Mouse (Mus musculus): ENCODE results near the gene Ceacam18. TPM values are rescaled to one million over a fixed set of nuclear protein-coding genes. Genes with fewer than 3 reads are reported as not detected.
A peak's percentile ranks its signal among the peaks of the same experiment; 100 is the strongest.
"Not testable (repeated sequence)": the region's sequence is repeated elsewhere in the genome, so short reads cannot be mapped to it uniquely, and the experiment has no call there.

The Ceacam18 gene
- polyA plus RNA-seq, 1 experiment, result not detected

DNA sequence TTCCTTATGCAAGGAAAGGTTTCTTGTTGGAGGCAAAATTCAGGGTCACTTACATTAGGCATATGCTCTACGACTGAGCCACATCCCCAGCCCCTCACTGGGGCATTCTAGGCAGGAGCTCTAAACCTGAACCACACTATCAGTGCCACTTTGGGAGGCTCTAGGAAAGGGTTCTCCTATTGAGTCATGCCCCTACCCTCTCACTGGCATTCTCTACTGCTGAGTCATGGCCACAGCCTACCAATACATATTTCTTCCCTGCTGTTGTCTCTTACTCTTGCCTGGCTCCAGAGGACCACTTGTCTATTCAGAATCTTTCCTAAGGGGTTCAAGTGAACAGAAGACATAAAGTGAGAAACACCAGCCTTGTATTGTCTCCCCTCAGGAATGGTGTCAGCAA lies 28.3 kb downstream of the Ceacam18 start:
- TF ChIP-seq CTCF (IDR thresholded peaks at IDR 0.05; ENCODE audit: extremely low read depth, insufficient read depth, insufficient read length, insufficient replicate concordance) (no peak), POLR2A (IDR thresholded peaks at IDR 0.05; ENCODE audit: low read depth, low read length) (no peak)
- WGBS, result 91% methylated on average over 1 of the region's 1 CpGs
- Histone ChIP-seq H3K4me1 (ENCODE audit: control insufficient read depth, insufficient read depth, insufficient read length) (no peaks in the 10 kb centered on the region), H3K27ac (ENCODE audit: insufficient read depth, low read length) (no peak overlapping the region), H3K4me3 (ENCODE audit: extremely low read depth, insufficient read depth, insufficient read length) (no peak overlapping the region), H3K27me3 (ENCODE audit: control insufficient read depth, insufficient read depth, low read length) (no peaks in the 10 kb centered on the region), H3K36me3 (ENCODE audit: control insufficient read depth, insufficient read depth, low read length) (no peaks in the 10 kb centered on the region)
- no peak for DNase-seq (ENCODE audit: low read depth in 1 of 2, low spot score in 2 of 2)

DNA sequence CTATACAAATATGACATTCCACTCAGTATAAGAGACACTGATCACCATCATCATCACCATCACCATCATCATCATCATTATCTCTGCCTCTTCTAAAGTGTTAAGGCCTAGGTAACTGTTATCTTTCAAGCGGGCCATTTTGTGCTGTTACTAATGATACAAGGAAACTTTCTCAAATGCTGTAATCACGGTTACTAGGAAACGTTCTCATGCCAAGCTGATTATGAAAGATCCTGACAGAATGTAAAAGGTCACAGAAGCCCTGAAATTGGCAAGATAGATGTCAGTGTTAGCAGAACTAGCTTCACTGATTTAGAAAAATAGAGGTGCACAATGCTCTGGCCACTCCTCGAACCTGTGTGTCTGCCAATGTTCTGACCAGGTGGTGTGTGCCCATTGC lies 32.7 kb downstream of the Ceacam18 start:
- H3K4me1 ChIP-seq (ENCODE audit: control insufficient read depth, insufficient read depth, insufficient read length); H3K4me3 ChIP-seq (ENCODE audit: extremely low read depth, insufficient read depth, insufficient read length); DNase-seq (ENCODE audit: low read depth in 1 of 2, low spot score in 2 of 2); H3K27ac ChIP-seq (ENCODE audit: insufficient read depth, low read length); H3K36me3 ChIP-seq (ENCODE audit: control insufficient read depth, insufficient read depth, low read length); H3K27me3 ChIP-seq (ENCODE audit: control insufficient read depth, insufficient read depth, low read length): not testable (repeated sequence)
- WGBS, result 81% methylated on average over 4 of the region's 4 CpGs

DNA sequence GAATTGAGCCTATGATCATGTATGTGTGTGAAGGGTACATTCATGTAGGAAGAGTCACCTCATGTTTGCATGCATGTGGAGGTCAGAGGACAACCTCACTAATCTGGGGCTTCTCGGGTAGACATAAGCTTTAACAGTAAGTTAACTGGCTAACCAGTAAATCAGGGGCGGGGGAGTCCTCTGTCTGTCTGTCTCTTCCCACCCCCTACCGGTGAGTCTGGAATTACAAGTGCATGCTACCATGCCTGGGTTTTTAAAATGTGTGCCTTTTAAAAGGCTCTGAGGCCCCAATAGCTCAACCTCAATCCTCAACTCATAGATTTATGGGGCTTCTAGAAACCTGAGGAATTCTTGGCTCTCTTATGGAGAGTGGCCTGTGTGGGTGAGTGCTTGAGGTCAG lies 34.1 kb downstream of the Ceacam18 start:
- no peak overlapping the region for H3K27ac ChIP-seq (ENCODE audit: insufficient read depth, low read length)
- no peak overlapping the region for H3K4me3 ChIP-seq (ENCODE audit: extremely low read depth, insufficient read depth, insufficient read length)
- DNase-seq (ENCODE audit: low read depth in 1 of 2, low spot score in 2 of 2), result peak in 1 of 2 experiments; percentile 23
- 12% methylated on average over 3 of the region's 3 CpGs for WGBS
- H3K27me3 ChIP-seq (ENCODE audit: control insufficient read depth, insufficient read depth, low read length), result no peaks in the 10 kb centered on the region
- TF ChIP-seq POLR2A (IDR thresholded peaks at IDR 0.05; ENCODE audit: low read depth, low read length) (no peak), CTCF (IDR thresholded peaks at IDR 0.05; ENCODE audit: extremely low read depth, insufficient read depth, insufficient read length, insufficient replicate concordance) (peak; percentile 34; the same call in 1 of the 2 replicates)
- no peaks in the 10 kb centered on the region for H3K36me3 ChIP-seq (ENCODE audit: control insufficient read depth, insufficient read depth, low read length)
- peaks cover 9% of the 10 kb centered on the region; the same call in 1 of the 2 replicates for H3K4me1 ChIP-seq (ENCODE audit: control insufficient read depth, insufficient read depth, insufficient read length)

DNA sequence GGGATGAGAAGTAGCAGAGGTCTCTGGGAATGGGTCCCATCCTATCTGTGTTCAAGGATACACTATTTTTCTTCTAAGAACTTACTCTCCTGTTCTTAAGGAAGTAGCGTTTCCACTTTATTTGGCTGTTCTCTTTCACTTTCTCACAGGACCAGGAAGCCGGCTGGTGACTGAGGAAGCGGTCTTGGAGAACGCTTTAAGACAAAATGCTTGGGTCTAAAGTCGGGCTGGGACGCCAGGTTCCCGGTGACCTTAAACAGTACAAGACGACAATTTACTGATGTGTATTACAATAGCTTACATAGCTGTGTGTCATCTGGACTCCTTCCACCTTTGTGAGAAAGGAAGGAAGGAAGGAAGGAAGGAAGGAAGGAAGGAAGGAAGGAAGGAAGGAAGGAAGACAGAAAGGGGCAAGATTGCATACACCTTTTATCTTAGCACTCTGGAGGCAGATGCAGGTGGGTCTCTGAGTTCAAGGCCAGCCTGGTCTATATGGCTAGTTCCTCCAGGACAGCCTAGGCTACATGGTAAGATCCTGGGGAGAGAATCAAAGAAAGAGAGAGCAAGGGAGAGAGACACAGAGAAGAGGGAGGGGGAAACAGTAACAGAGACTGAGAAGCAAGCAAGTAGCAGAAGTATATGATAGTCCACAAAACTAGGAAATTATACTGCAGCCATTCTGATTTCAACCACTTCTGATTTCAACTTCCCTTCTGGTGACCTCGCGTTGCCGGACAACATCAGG lies 36.7 kb downstream of the Ceacam18 start:
- TF ChIP-seq CTCF (IDR thresholded peaks at IDR 0.05; ENCODE audit: extremely low read depth, insufficient read depth, insufficient read length, insufficient replicate concordance), result no peak
- TF ChIP-seq POLR2A (IDR thresholded peaks at IDR 0.05; ENCODE audit: low read depth, low read length), result no peak
- peaks cover 9% of the 10 kb centered on the region; the same call in 1 of the 2 replicates for H3K4me1 ChIP-seq (ENCODE audit: control insufficient read depth, insufficient read depth, insufficient read length)
- H3K27ac ChIP-seq (ENCODE audit: insufficient read depth, low read length), result peak overlapping the region; percentile 24; the same call in 1 of the 2 replicates
- 61% methylated on average over 11 of the region's 11 CpGs for WGBS
- H3K27me3 ChIP-seq (ENCODE audit: control insufficient read depth, insufficient read depth, low read length), result no peaks in the 10 kb centered on the region
- peaks cover 6% of the 10 kb centered on the region for H3K36me3 ChIP-seq (ENCODE audit: control insufficient read depth, insufficient read depth, low read length)
- peak overlapping the region; percentile 86 for H3K4me3 ChIP-seq (ENCODE audit: extremely low read depth, insufficient read depth, insufficient read length)
- DNase-seq (ENCODE audit: low read depth in 1 of 2, low spot score in 2 of 2), result no peak

DNA sequence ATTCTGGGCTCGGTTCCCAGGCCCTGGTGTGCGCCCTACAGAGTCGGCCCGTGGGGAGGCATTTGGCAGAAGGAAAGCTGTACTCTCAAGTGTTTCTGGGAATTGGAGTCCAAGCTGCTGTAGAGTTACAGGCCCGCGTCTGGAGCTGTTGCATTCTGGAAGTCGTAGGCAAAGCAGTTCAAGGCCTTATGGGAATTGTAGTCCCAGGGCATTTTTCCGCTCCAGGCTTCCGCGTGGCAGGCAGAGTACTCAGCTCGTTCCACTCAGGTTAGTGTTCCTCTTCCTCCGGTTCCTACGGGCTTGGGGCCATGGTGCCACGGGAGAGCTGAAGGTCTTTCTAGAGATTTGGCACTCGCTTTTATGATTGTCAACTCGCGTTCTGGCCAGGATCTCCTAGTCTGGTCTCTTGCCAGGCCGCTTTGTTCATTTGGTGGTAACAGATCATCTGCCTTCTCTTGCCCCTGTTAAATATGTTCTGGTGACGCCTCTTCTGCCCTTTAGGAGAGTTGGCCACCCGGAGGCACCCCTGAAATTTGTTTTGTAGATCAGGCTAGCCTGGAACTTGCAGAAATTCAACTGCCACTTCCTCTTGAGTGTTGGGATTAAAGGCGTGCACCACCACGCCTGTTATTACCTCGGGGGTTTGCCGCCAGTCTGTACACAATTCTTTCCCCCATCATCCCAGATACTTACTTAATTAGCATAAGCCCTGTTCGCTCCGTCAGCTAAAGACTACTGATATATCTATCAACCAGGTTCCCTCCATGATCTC lies 37.5 kb downstream of the Ceacam18 start, which contains the start of gene Ctu1:
TSS of gene Ctu1 (plus strand) at position 208 of the 772 bp plus-strand sequence.
- DNase-seq (ENCODE audit: low read depth in 1 of 2, low spot score in 2 of 2), result peak; percentile 78 to 83
- WGBS, result under 1% methylated on average over 26 of the region's 26 CpGs
- peak within 1 kb of the TSS; percentile 77 for H3K27ac ChIP-seq (ENCODE audit: insufficient read depth, low read length)

GRCm38 (mm10) chr7:43672581-43673260 lies 38.2 kb downstream of the Ceacam18 start:
- 23% methylated on average over 10 of the region's 10 CpGs for WGBS

More for the DNA sequence above, 37.5 kb downstream of the Ceacam18 start, which contains the start of gene Ctu1:
- Histone ChIP-seq H3K4me1 (ENCODE audit: control insufficient read depth, insufficient read depth, insufficient read length) (peaks cover 9% of the 10 kb centered on the region; the same call in 1 of the 2 replicates), H3K4me3 (ENCODE audit: extremely low read depth, insufficient read depth, insufficient read length) (peak within 1 kb of the TSS; percentile 86), H3K36me3 (ENCODE audit: control insufficient read depth, insufficient read depth, low read length) (peaks cover 13% of the 10 kb centered on the region), H3K27me3 (ENCODE audit: control insufficient read depth, insufficient read depth, low read length) (no peaks in the 10 kb centered on the region)
- peak; percentile 9; the same call in 1 of the 2 replicates for TF ChIP-seq POLR2A (IDR thresholded peaks at IDR 0.05; ENCODE audit: low read depth, low read length)
- TF ChIP-seq CTCF (IDR thresholded peaks at IDR 0.05; ENCODE audit: extremely low read depth, insufficient read depth, insufficient read length, insufficient replicate concordance), result no peak

More at GRCm38 (mm10) chr7:43672581-43673260, 38.2 kb downstream of the Ceacam18 start:
- H3K4me1 ChIP-seq (ENCODE audit: control insufficient read depth, insufficient read depth, insufficient read length), result peaks cover 9% of the 10 kb centered on the region; the same call in 1 of the 2 replicates
- peak overlapping the region; percentile 86; the same call in 1 of the 2 replicates for H3K4me3 ChIP-seq (ENCODE audit: extremely low read depth, insufficient read depth, insufficient read length)
- H3K27me3 ChIP-seq (ENCODE audit: control insufficient read depth, insufficient read depth, low read length), result no peaks in the 10 kb centered on the region
- no peak for DNase-seq (ENCODE audit: low read depth in 1 of 2, low spot score in 2 of 2)
- TF ChIP-seq CTCF (IDR thresholded peaks at IDR 0.05; ENCODE audit: extremely low read depth, insufficient read depth, insufficient read length, insufficient replicate concordance) (no peak), POLR2A (IDR thresholded peaks at IDR 0.05; ENCODE audit: low read depth, low read length) (no peak)
- H3K36me3 ChIP-seq (ENCODE audit: control insufficient read depth, insufficient read depth, low read length), result peaks cover 19% of the 10 kb centered on the region
- no peak overlapping the region for H3K27ac ChIP-seq (ENCODE audit: insufficient read depth, low read length)
